Mouse (Mus musculus): ENCODE results near the gene Ermap. TPM values are rescaled to one million over a fixed set of nuclear protein-coding genes. Genes with fewer than 3 reads are reported as not detected.

Gene Ermap
- polyA plus RNA-seq, 1 experiment from 2014 or later, result 11.5 TPM

DNA sequence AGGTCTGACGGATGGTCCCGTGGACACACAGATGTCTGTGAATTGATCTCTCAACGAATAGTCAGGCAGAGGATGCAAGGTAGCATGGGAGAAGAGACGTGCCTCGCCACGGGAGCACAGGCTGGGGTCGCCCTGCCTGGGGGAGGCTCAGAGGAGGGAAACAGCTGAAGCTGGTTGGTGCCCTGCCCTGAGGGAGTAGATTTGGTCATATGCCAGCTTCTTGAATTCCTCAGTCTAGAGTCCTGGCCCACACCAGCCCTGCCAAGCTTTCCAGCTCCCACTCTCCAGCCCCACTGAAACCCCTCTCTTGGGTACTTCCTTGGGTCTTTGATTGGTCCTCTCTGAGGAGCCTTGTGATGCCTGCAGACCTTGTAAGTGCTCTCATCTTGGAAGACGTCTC lies 26.9 kb upstream of the Ermap start:
- H3K4me2 ChIP-seq, result no peak overlapping the region
- no peak overlapping the region for H3K4me3 ChIP-seq
- no peaks in the 10 kb centered on the region; the same call in 1 of the 2 replicates for H3K27me3 ChIP-seq (replicated peaks)
- peaks cover 25% of the 10 kb centered on the region for H3K4me1 ChIP-seq
- no peak overlapping the region for H3K27ac ChIP-seq (replicated peaks)
- WGBS, result 63% methylated on average over 8 of the region's 8 CpGs
- no peaks in the 10 kb centered on the region for H3K36me3 ChIP-seq
- ATAC-seq (ENCODE audit: extremely low read depth, insufficient number of reproducible peaks, low FRiP score, low TSS enrichment), result no peak
- H3K9me3 ChIP-seq, result no peaks in the 10 kb centered on the region
- H3K9ac ChIP-seq, result no peak overlapping the region

- Histone ChIP-seq H3K27me3 (replicated peaks) (no peaks in the 10 kb centered on the region), H3K4me2 (no peak overlapping the region), H3K9ac (no peak overlapping the region), H3K4me3 (no peak overlapping the region), H3K9me3 (no peaks in the 10 kb centered on the region), H3K4me1 (no peaks in the 10 kb centered on the region), H3K36me3 (peaks cover 20% of the 10 kb centered on the region), H3K27ac (replicated peaks) (no peak overlapping the region)
- ATAC-seq (ENCODE audit: extremely low read depth, insufficient number of reproducible peaks, low FRiP score, low TSS enrichment), result no peak
- 18% methylated on average over 8 of the region's 8 CpGs for WGBS
These were observed 14.9 kb upstream of the Ermap start for GRCm38 (mm10) chr4:119204672-119205071.

DNA sequence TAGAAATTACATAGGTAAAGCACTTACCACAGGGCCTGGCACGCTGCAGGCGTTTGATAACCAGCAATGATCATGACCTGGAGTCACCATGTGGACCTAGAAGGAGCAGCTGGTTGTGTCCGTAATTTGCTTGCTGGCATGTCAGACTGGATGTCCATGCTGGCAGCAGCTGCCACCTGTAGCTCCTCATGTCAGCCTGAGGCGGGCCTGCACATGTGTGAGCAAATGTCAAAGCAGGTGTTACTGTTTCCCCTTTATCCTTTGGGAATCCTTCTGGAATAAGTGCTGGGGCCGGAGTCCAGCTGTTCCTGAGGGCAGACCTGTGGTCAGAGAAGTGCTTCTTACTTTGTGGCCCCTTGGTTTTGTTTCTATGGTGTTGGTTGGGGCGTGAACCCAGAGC lies 8.3 kb upstream of the Ermap start:
- ATAC-seq (ENCODE audit: extremely low read depth, insufficient number of reproducible peaks, low FRiP score, low TSS enrichment), result no peak
- no peak overlapping the region for H3K27ac ChIP-seq (replicated peaks)
- 82% methylated on average over 6 of the region's 6 CpGs for WGBS

GRCm38 (mm10) chr4:119195582-119196320 lies 5.9 kb upstream of the Ermap start:
- peaks cover 32% of the 10 kb centered on the region for H3K4me1 ChIP-seq

More for the DNA sequence above, 8.3 kb upstream of the Ermap start:
- Histone ChIP-seq H3K4me3 (no peak overlapping the region), H3K4me2 (no peak overlapping the region), H3K27me3 (replicated peaks) (no peaks in the 10 kb centered on the region), H3K36me3 (peaks cover 44% of the 10 kb centered on the region), H3K4me1 (peaks cover 32% of the 10 kb centered on the region), H3K9ac (0 out of 2 replicates have a peak overlapping the region, but pooled peaks have one; percentile 26), H3K9me3 (no peaks in the 10 kb centered on the region)

GRCm38 (mm10) chr4:119194909-119195581 lies 5.2 kb upstream of the Ermap start, which contains the start of gene Svbp:
Gene Svbp, plus strand, starts transcription at chr4:119195306.
- Histone ChIP-seq H3K27ac (replicated peaks) (peak within 1 kb of the TSS; percentile 73), H3K4me3 (peak within 1 kb of the TSS; percentile 81), H3K4me2 (peak within 1 kb of the TSS; percentile 71), H3K36me3 (peaks cover 25% of the 10 kb centered on the region), H3K9me3 (no peaks in the 10 kb centered on the region), H3K27me3 (replicated peaks) (no peaks in the 10 kb centered on the region), H3K9ac (peak within 1 kb of the TSS; percentile 92), H3K4me1 (peaks cover 32% of the 10 kb centered on the region)
- under 1% methylated on average over 41 of the region's 47 CpGs for WGBS
- peak; percentile 97 for ATAC-seq (ENCODE audit: extremely low read depth, insufficient number of reproducible peaks, low FRiP score, low TSS enrichment)

More at GRCm38 (mm10) chr4:119195582-119196320, 5.9 kb upstream of the Ermap start:
- no peak for ATAC-seq (ENCODE audit: extremely low read depth, insufficient number of reproducible peaks, low FRiP score, low TSS enrichment)
- peak overlapping the region; percentile 71 for H3K4me2 ChIP-seq
- H3K27me3 ChIP-seq (replicated peaks), result no peaks in the 10 kb centered on the region
- H3K9me3 ChIP-seq, result no peaks in the 10 kb centered on the region
- H3K36me3 ChIP-seq, result peaks cover 30% of the 10 kb centered on the region
- H3K9ac ChIP-seq, result peak overlapping the region; percentile 92
- 13% methylated on average over 18 of the region's 18 CpGs for WGBS
- H3K4me3 ChIP-seq, result peak overlapping the region; percentile 81
- peak overlapping the region; percentile 73 for H3K27ac ChIP-seq (replicated peaks)

DNA sequence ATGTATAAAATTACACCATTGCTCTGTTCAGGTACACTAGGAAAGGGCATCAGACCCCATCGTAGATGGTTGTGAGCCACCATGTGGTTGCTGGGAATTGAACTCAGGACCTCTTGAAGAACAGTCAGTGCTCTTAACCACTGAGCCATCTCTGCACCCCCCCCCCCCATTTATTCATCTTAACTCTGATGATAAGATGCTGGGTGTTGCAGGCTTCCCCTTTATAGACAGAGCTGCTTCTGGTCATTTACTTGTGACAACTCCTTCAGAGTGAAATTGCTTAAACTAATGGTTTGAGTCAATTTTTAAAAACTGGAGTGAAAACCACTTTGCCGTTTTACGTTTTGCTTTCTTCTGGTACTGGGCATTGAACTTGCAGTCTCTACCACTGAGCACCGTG lies 2.9 kb upstream of the Ermap start:
- H3K27ac ChIP-seq (replicated peaks), result no peak overlapping the region
- H3K4me3 ChIP-seq, result no peak overlapping the region
- peaks cover 8% of the 10 kb centered on the region; the same call in 1 of the 2 replicates for H3K36me3 ChIP-seq
- WGBS, result 88% methylated on average over 4 of the region's 4 CpGs
- no peak overlapping the region for H3K4me2 ChIP-seq
- no peak overlapping the region for H3K9ac ChIP-seq
- peaks cover 5% of the 10 kb centered on the region; the same call in 1 of the 2 replicates for H3K27me3 ChIP-seq (replicated peaks)
- no peak for ATAC-seq (ENCODE audit: extremely low read depth, insufficient number of reproducible peaks, low FRiP score, low TSS enrichment)
- H3K9me3 ChIP-seq, result no peaks in the 10 kb centered on the region
- peaks cover 29% of the 10 kb centered on the region for H3K4me1 ChIP-seq

DNA sequence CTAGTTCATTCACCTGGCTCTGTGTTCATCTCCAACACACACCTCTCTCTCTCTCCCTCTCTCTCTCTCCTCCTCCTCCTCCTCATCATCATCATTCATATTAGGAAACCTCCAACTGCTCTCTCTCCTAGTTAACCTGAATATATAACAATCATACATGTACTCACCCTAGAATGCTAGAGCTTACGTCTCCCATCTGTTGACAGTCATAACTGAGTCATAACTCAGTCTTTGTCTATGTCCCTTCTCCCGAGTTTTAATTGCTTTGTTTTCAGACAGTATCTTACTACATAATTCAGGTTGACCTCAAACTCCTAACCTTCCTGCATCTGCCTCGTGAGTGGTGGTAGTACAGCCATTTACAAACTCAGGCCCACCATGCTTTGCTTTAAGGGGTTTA lies 1.5 kb upstream of the Ermap start:
- H3K27ac ChIP-seq (replicated peaks), result peak overlapping the region; percentile 48; the same call in 1 of the 2 replicates

DNA sequence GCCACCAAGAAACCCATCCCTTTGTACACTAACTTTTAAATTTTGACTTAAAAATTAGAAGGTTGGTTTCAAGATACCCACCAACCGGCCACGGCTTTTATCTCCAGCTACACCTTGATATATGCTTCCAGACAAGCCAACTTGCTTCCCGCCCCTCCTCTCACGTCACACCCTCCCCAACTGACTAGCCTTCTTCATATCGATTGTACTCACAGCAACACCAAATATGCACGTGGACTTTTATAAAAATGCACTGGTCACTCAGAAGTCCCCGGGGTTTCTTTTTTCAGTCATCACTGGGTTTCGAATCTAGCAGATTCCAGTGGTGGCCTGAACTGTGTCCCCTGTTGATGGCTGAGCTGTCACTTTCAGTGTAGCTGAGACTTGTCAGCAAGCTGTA lies 807 bp upstream of the Ermap start:
- Histone ChIP-seq H3K27me3 (replicated peaks) (peaks cover 12% of the 10 kb centered on the region; the same call in 1 of the 2 replicates), H3K4me3 (no peak overlapping the region), H3K9me3 (no peaks in the 10 kb centered on the region), H3K27ac (replicated peaks) (peak overlapping the region; percentile 48; the same call in 1 of the 2 replicates), H3K36me3 (no peaks in the 10 kb centered on the region), H3K9ac (no peak overlapping the region), H3K4me2 (peak overlapping the region; percentile 40), H3K4me1 (peaks cover 8% of the 10 kb centered on the region)
- 63% methylated on average over 8 of the region's 8 CpGs for WGBS
- no peak for ATAC-seq (ENCODE audit: extremely low read depth, insufficient number of reproducible peaks, low FRiP score, low TSS enrichment)

More for the DNA sequence above, 1.5 kb upstream of the Ermap start:
- no peak for ATAC-seq (ENCODE audit: extremely low read depth, insufficient number of reproducible peaks, low FRiP score, low TSS enrichment)
- Histone ChIP-seq H3K9ac (no peak overlapping the region), H3K27me3 (replicated peaks) (peaks cover 12% of the 10 kb centered on the region; the same call in 1 of the 2 replicates), H3K9me3 (no peaks in the 10 kb centered on the region), H3K4me2 (peak overlapping the region; percentile 40), H3K36me3 (no peaks in the 10 kb centered on the region), H3K4me3 (no peak overlapping the region), H3K4me1 (peaks cover 15% of the 10 kb centered on the region)
- 66% methylated on average over 3 of the region's 3 CpGs for WGBS

GRCm38 (mm10) chr4:119189392-119189791 lies 419 bp downstream of the Ermap start:
- H3K27ac ChIP-seq (replicated peaks), result peak overlapping the region; percentile 48
- H3K4me1 ChIP-seq, result peaks cover 8% of the 10 kb centered on the region; the same call in 1 of the 2 replicates
- peaks cover 12% of the 10 kb centered on the region; the same call in 1 of the 2 replicates for H3K27me3 ChIP-seq (replicated peaks)
- H3K9me3 ChIP-seq, result no peaks in the 10 kb centered on the region
- peak overlapping the region; percentile 40; the same call in 1 of the 2 replicates for H3K4me2 ChIP-seq
- no peaks in the 10 kb centered on the region for H3K36me3 ChIP-seq
- H3K4me3 ChIP-seq, result peak overlapping the region; percentile 31
- no peak for ATAC-seq (ENCODE audit: extremely low read depth, insufficient number of reproducible peaks, low FRiP score, low TSS enrichment)
- 78% methylated on average over 6 of the region's 6 CpGs for WGBS
- peak overlapping the region; percentile 63; the same call in 1 of the 2 replicates for H3K9ac ChIP-seq

DNA sequence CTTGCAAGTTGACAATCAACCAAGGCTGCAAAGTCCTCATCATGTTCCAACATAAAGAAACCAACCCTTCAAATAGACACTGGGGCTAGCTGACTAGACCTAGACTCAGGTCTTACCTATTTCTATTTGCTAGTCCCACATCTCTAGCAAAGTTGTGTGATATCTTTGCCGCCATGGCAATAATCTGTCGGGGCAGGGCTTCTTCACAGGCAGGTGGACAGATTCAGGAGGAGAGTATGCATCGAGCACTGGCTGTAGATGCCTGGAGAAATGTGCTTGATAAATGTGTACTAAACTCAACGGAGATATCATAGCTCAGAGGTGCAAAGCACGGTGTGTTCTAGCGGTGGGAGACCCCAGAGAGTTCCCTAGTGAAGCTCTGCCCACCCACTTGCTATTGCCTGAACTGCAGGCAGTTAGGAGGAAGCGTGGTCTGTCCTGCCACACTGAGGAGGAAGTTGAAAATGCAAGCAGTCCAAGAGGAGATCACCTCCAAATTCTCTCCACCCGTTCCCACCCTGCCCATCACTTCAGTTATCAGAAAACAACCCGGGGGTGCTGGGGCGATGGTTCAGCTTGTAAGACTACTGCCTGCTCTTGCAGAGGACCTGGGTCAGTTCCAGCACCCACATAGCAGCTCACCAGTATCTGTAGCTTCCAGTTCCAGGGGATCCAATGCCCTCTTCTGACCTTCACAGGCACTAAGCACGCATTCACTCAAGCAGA lies 1.6 kb downstream of the Ermap start:
- peak overlapping the region; percentile 3; the same call in 1 of the 2 replicates for H3K27ac ChIP-seq (replicated peaks)

More for the DNA sequence above, 1.6 kb downstream of the Ermap start:
- 30% methylated on average over 11 of the region's 11 CpGs for WGBS
- H3K36me3 ChIP-seq, result no peaks in the 10 kb centered on the region
- peaks cover 12% of the 10 kb centered on the region; the same call in 1 of the 2 replicates for H3K27me3 ChIP-seq (replicated peaks)
- H3K9me3 ChIP-seq, result no peaks in the 10 kb centered on the region
- H3K4me1 ChIP-seq, result peaks cover 8% of the 10 kb centered on the region; the same call in 1 of the 2 replicates
- ATAC-seq (ENCODE audit: extremely low read depth, insufficient number of reproducible peaks, low FRiP score, low TSS enrichment), result 0 out of 2 replicates have a peak, but pooled peaks have one; percentile 52
- H3K4me2 ChIP-seq, result peak overlapping the region; percentile 41
- H3K4me3 ChIP-seq, result peak overlapping the region; percentile 28
- peak overlapping the region; percentile 61; the same call in 1 of the 2 replicates for H3K9ac ChIP-seq

All from heart, embryonic 13.5 days (tissue).